Mouse (Mus musculus) common myeloid progenitor, adult 5-6 weeks (primary cell): Measurements from ENCODE around the gene Ldb2. TPM values are rescaled to one million over a fixed set of nuclear protein-coding genes. Genes with fewer than 3 reads are reported as not detected.

Experiments used
- ATAC-seq: replicated peaks from 2 replicates; pipeline ENCODE4 v1.8.0; 2016; ENCODE audit warnings: low read depth, mild to moderate bottlenecking, moderate TSS enrichment, inconsistent platforms; ENCODE audit not compliant: poor library complexity, severe bottlenecking
- total RNA-seq: library from RNA; stranded (forward); fragments of 200-1000, 187-1606 nt; gene quantifications from 2 replicates; pipeline ENCODE4 v1.2.3, GENCODE M21; 2017

Gene Ldb2
- total RNA-seq, 1 experiment from 2014 or later: not detected

- no peak for ATAC-seq
Measured at GRCm38 (mm10) chr5:44576682-44577349, 222.7 kb downstream of the Ldb2 start.

DNA sequence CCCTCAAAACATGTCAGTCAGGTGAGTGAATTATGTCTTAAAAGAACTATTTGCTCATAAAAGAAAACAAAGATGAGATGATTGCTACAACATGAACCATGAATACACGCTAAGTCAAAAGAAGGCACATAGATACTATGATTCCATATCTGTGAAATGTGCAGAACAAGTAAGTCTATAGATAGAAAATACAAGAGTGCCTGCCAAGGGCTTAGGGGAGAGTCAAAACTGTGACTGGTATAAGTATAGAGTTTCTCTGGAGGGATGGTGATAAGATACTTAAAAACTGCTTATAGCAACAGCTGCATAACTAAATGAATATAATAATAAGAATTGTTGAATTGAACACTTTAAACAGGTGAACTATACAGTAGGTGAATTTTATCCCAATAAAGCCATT, 224.8 kb downstream of the Ldb2 start:
- no peak for ATAC-seq

- ATAC-seq: no peak
Measured at GRCm38 (mm10) chr5:44553765-44554352, 245.6 kb downstream of the Ldb2 start.

DNA sequence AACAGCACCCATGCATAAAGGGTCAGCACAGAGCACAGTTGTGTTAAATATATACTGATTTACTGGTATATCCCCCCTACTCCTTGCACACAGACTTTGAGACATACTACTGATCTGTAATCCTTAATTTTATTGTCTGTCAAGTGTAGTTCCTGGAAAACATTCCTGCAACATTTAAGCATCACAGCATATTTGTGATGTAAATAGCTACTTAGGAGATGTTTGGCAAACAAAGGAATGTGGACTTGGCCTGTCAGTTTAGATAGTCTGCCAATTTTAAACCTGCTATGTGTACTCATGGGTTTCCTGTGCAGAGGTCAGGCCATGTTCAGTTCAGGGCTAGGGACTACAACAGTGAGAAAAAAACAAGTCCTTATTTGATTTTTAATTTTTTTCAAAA, 246.3 kb downstream of the Ldb2 start:
- no peak for ATAC-seq

DNA sequence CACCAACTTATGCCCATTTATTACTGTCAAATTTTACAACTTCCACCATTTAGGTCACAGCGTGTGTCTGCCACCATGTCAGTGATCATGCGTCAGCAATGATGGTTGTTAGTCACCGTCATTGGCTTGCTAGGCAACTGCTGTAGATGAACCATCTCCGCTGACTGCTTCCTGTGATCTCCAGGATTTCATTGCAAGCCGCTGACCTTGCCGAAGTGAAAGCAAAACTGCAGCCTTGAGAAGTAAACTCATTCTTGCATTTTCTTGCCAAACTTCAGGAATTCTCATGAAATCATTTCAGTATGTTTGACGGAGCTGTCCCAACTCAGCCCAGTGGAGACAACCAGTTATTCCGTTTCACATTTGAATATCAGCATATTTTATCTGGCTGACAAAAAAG, 247.4 kb downstream of the Ldb2 start:
- no peak for ATAC-seq

DNA sequence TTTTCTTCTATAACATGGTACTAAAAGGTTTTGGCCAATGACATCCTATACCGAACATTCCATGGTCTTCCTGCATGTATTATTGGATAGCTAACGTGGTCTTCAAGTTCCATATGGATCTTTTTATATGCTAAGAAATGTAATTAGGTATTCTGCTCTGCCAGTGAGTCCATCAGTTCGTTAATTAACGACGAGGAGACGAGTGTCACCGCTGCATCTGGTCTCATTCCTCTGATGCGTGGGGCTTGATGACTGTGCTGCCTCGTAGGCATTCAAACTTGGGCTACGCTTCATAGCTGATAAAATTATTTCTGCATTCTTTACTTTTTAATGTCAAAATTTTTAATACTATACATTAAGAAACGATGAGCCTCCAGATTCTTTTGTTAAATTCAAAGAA, 251.0 kb downstream of the Ldb2 start:
- ATAC-seq: no peak

DNA sequence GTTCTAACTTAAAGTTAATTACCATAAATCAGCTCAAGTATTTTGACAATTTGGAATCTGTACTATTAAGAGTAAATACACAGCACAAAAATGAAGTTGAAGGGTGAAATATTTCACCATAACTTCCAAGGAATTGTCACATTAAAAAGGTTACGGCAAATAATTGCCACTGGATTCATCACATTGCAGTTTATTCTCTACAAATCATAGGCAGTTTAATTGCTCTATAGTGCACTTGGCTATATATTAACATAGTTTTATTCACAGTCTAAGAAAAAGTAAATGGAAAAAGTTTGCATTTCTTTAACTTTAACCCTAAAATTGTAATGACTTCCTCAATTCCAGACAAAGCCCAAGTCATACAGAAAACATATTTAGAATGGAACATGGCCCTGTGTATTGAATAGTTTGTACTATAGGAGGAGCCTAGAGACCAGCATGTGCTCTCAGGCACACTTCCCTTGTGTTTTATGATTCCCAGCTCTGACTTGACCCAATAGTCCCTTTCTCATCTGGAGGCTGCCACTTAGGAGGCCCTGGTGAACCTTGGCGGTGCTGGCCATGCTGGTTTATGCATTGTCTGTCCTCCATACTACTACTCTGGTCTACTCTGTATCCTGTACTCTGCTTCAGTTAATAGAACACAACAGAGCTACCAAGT, 255.9 kb downstream of the Ldb2 start:
- ATAC-seq: no peak

- no peak for ATAC-seq
Measured at GRCm38 (mm10) chr5:44541748-44542147, 257.7 kb downstream of the Ldb2 start.

DNA sequence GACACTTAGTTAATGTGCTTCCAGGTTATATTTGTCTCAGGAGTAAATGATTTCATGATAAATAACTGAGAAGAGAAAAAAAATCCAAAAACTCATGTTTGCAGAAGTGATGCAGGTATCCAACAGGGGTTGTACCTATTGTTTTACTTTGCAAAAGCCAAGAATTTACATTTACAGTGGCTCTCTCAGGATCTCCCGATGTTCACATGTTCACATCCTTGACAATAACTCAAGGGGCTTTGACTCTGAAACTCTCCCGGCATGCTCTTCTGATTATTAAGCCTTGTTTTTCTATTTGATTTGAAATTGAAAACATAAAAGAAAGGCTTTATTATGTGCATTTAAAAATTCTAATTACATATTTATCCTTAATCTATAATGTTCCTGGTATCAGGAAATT, 260.8 kb downstream of the Ldb2 start:
- no peak for ATAC-seq

- ATAC-seq: no peak
Measured at GRCm38 (mm10) chr5:44538000-44538395, 261.5 kb downstream of the Ldb2 start.

- ATAC-seq: no peak
Measured at GRCm38 (mm10) chr5:44537316-44537999, 262.0 kb downstream of the Ldb2 start.

- ATAC-seq: no peak
Measured at GRCm38 (mm10) chr5:44529466-44529865, 270.0 kb downstream of the Ldb2 start.

DNA sequence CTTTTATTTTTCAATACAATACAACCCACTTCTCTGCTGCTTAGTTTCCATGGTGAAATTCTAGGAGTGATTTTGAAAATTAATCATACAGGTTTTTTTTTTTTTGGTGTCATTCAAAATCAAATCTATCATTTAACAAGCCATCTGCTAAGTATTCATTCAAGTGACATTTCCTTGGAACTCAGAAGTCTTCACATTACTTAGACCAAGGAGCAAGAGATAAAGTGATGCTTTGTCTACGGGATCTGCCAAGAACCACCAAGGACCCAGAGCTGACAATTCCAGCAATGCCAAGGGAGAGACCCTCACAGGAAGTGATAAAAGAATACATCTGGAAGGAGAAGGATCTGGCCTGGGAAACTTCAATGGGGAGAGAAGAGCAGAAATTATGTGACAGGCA, 270.5 kb downstream of the Ldb2 start:
- ATAC-seq: no peak

- no peak for ATAC-seq
Measured at GRCm38 (mm10) chr5:44505221-44505620, 294.3 kb downstream of the Ldb2 start.

GRCm38 (mm10) chr5:44504786-44505185, 294.7 kb downstream of the Ldb2 start:
- no peak for ATAC-seq

DNA sequence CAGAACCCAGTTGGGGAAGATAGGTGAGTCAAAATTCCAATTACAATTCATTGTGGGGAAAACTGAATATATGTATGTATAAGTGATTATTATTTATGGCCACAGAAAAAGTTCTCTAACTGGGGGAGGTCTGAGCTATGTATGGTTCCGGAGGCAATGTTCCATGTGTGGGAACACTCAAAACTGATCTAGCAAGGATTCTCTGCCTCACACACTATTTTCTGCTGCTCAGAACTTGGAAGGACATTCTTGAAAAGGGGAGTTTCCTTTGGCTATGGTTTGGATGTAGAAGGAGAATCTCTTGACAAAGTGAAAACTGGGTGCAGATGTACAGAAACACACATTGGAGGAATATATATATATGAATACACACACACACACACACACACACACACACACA, 301.3 kb downstream of the Ldb2 start:
- no peak for ATAC-seq

- ATAC-seq: no peak
Measured at GRCm38 (mm10) chr5:44496854-44497253, 302.6 kb downstream of the Ldb2 start.

DNA sequence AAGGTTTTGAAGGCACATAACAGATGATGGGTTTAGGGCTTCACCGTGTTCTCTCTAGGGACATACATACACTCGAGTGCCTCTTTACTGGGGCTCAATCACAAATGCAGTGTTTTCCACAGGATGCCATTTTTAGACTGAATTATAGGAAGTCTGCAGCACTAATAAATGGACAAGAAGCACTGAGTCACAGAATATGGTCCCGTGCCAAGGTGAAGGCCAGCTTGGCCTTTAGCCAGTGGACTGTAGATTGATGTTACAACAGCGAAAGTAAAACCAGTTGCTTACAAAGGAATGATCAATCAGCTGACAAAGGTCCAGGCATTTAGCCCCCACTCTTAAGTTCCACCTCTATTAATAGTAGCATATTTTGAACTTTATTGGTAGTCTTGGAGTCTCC, 304.4 kb downstream of the Ldb2 start:
- no peak for ATAC-seq

DNA sequence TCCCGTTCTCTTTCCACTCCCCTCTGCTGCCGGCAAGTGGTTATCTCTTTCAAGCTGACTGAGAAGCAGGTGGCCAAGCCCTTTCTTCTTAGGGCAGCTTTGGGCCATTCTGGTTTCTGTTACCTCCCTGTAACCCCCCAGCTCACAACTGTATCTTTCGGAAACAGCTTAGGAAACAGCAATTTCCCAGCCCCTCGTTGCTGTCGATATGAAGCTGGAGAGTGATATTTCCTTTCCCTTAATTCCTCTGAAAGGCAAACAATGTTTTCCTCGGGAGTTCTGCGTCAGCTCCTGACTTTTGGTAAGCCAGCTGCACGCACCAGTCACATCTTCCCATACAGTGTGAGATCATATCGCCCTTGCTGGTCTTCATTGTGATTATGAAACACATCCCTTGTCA, 305.3 kb downstream of the Ldb2 start:
- no peak for ATAC-seq

DNA sequence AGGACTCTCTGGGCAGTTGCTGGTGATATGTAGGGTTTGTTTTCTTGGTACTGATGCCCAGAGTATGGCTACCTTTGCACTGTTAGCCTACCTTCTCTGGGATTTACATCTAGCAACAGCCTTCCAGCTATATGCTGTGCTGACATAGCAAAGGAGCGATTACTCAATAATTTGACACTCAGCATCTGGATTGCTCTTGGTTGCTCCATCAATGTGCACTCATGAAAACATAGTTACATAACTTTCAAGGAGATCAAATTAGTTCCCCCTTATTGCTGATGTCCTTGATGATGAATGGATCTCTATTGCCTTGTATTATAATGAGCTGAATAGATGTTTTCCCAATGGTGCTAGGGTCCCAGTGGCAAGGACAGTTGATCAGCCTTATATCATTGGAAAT, 308.0 kb downstream of the Ldb2 start:
- no peak for ATAC-seq

GRCm38 (mm10) chr5:44490462-44490861, 309.0 kb downstream of the Ldb2 start:
- no peak for ATAC-seq
